Mouse (Mus musculus): ENCODE results near the gene Slc46a1. TPM values are rescaled to one million over a fixed set of nuclear protein-coding genes. Genes with fewer than 3 reads are reported as not detected.

Gene Slc46a1
- total RNA-seq, 4 experiments from 2014 or later, result 1.4 to 3.3 (median 1.9) TPM

DNA sequence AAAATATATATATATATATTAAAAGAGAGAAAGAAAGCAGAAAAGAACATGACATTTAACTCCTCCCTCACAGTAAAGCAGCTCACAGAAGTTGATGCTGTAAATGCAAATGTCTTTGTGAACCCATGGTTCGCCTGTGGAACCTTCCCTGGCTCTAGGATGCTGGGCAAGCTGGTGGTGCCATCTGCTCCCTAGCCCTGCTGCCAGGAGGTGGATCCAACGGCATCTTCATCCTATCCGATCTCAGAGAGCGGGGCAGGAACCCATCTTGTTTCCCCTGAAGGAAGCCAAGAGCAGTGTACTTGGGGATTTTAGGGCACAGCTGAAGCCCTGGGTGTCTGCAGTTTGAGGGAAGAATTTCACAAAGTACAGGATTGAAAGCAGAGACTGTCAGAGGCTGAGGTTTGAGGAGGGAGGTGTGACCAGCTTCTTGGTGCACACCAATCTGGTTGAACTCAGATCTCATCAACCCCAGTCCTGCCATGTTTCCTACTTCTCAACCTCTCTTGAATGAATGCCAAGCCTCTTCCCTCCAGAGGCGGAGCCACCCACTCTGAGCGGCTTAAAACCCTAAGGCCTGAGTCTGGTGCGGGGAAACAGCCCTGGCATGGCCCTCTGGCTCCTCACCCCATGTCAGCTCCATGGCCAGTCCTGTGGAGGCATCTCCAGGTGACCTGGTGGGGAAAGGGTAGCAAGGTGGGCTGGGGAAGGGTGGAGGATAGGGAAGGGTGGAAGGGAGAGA is 37.6 kb downstream of the Slc46a1 start, which contains the start of gene Sebox:
Sebox (plus strand) TSS at position 539 of the 742 bp plus-strand sequence.
- DNase-seq (ENCODE audit: low spot score), result no peak

DNA sequence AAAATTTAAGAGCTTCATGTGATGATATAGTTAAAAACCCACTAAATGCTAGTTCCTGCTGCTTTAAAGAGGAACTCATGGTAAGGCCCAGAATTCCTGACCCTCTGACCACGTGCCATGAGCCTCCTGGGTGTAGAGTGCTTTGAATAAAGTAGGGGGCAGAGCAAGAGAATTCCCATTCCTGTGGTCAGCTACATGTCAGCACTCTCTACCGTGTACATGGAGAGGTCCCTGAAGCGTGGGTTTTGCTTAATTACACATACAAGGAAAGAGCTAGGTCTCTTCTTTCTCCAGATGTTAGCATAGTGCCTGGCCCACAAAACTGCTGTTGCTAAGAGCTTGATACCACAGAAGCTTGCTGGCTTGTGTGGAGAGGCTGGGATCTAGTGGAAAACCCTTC is 39.9 kb downstream of the Slc46a1 start:
- DNase-seq (ENCODE audit: low spot score), result no peak

DNA sequence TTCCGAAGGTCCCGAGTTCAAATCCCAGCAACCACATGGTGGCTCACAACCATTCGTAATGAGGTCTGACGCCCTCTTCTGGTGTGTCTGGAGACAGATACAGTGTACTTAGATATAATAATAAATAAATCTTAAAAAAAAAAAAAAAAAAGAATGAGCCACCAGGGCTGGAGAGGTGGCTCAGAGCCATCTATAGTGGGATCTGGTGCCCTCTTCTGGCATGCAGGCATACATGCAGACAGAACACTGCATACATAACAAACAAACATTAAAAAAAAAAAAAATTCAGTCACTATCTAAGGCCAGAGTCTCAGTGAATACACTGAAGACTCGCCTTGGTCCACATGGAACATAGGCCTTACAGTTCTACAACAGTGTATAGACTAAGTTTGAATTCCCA is 43.7 kb downstream of the Slc46a1 start:
- DNase-seq (ENCODE audit: low spot score), result no peak

GRCm38 (mm10) chr11:78512025-78512957 is 46.8 kb downstream of the Slc46a1 start, which contains the start of the genes Tmem199 and Poldip2:
Gene Tmem199, minus strand, starts transcription at chr11:78512172.
Gene Poldip2, plus strand, starts transcription at chr11:78512193.
- peak; percentile 88 for DNase-seq (ENCODE audit: low spot score)

GRCm38 (mm10) chr11:78513106-78513790 is 47.8 kb downstream of the Slc46a1 start:
- no peak for DNase-seq (ENCODE audit: low spot score)

DNA sequence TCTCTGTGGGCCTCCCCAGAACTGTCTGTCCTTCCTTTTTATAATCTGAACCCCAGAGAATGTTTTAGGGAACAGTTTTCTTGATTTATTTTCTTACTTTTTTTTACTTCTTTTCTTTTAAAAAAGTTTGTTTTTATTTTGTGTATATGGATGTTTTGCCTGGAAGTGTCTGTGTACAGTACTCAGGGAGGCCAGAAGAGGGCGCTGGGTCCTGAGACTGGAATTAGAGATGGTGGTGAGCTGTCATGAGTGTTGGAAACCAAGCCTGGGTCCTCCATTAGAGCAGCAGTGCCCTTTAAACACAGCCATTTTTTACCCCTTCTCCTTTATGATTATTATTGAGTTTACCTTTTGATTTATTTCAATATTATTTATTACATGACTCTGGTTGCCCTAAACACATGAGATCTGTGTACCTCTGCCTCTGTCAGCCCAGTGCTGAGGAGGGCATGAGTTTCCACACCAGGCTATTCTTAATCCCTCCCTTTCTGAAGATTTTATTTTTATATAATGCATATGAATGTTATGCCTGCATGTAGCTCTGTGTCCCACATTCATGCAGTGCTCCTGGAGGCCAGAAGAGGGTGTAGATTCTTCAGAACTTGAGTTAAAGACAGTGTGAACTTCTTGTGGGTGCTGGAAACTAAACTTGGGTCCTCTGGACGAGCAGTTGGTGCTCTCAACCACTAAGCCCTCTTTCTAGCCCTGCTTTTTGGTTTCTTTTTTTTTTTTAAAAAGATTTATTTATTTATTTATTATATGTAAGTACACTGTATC is 50.2 kb downstream of the Slc46a1 start:
- no peak for DNase-seq (ENCODE audit: low spot score)

GRCm38 (mm10) chr11:78518931-78519330 is 53.4 kb downstream of the Slc46a1 start:
- no peak for DNase-seq (ENCODE audit: low spot score)

Other genes starting within 250 kb of the Slc46a1 start
- 10 to 100 TPM; 49.8 to 58.7 (median 53.6) TPM for gene Sdf2, start 220.0 kb upstream of the Slc46a1 start, total RNA-seq (2022)
- gene Supt6, start 219.7 kb upstream of the Slc46a1 start, total RNA-seq (2022), result 10 to 100 TPM; 32.6 to 33.8 (median 32.7) TPM
- gene 2610507B11Rik, start 203.9 kb upstream of the Slc46a1 start, total RNA-seq (2022), result 100 to 1,000 TPM; 201 to 242 (median 210) TPM
- 1 to 10 TPM in 1 of 4 experiments, under 1 TPM in 3; 0.38 to 1.3 (median 0.61) TPM for gene BC030499, start 174.9 kb upstream of the Slc46a1 start, total RNA-seq (2022)
- gene Spag5, start 164.2 kb upstream of the Slc46a1 start, total RNA-seq (2022), result under 1 TPM; 0.31 to 0.57 (median 0.46) TPM
- 1 to 10 TPM in 3 of 4 experiments, under 1 TPM in 1; 0.75 to 1.8 (median 1.3) TPM for gene Aldoc, start 142.7 kb upstream of the Slc46a1 start, total RNA-seq (2022)
- 10 to 100 TPM; 24.6 to 27.1 (median 25.1) TPM for gene Pigs, start 137.3 kb upstream of the Slc46a1 start, total RNA-seq (2022)
- gene Unc119, start 122.2 kb upstream of the Slc46a1 start, total RNA-seq (2022), result 1 to 10 TPM; 3.5 to 6.8 (median 4.8) TPM
- not detected for gene Foxn1, start 79.1 kb upstream of the Slc46a1 start, total RNA-seq (2022)
- gene Slc13a2, start 43.5 kb upstream of the Slc46a1 start, total RNA-seq (2022), result not detected
- gene Sarm1, start 32.1 kb downstream of the Slc46a1 start, total RNA-seq (2022), result under 1 TPM; 0.38 to 0.81 (median 0.48) TPM
- 10 to 100 TPM; 14.3 to 19.1 (median 17.1) TPM for gene Vtn, start 33.4 kb downstream of the Slc46a1 start, total RNA-seq (2022)
- gene Sebox, start 37.8 kb downstream of the Slc46a1 start, total RNA-seq (2022), result not detected
- gene Tmem199, start 46.5 kb downstream of the Slc46a1 start, total RNA-seq (2022), result 10 to 100 TPM; 11.2 to 12.9 (median 12.5) TPM
- 100 to 1,000 TPM; 141 to 157 (median 151) TPM for gene Poldip2, start 46.5 kb downstream of the Slc46a1 start, total RNA-seq (2022)
- gene Tnfaip1, start 70.6 kb downstream of the Slc46a1 start, total RNA-seq (2022), result 10 to 100 TPM; 33.8 to 41.8 (median 37.6) TPM
- 10 to 100 TPM; 30.3 to 36.6 (median 35.8) TPM for gene Ift20, start 70.7 kb downstream of the Slc46a1 start, total RNA-seq (2022)
- 1 to 10 TPM; 3.4 to 5.5 (median 4.3) TPM for gene Tmem97, start 85.1 kb downstream of the Slc46a1 start, total RNA-seq (2022)
- gene Nlk, start 231.7 kb downstream of the Slc46a1 start, total RNA-seq (2022), result 10 to 100 TPM; 11.7 to 15.2 (median 12.4) TPM